Mouse (Mus musculus) NIH3T3 (cell line): Measurements from ENCODE around the gene Clhc1.
A peak's percentile ranks its signal among the peaks of the same experiment; 100 is the strongest.

Source experiments
- DNase-seq: peaks from one replicate; pipeline ENCODE4 v3.0.0-alpha.2; 2012; ENCODE audit warnings: low read depth

The Clhc1 gene

GRCm38 (mm10) chr11:29563406-29563805 is 15.7 kb downstream of the Clhc1 start:
- no peak for DNase-seq

DNA sequence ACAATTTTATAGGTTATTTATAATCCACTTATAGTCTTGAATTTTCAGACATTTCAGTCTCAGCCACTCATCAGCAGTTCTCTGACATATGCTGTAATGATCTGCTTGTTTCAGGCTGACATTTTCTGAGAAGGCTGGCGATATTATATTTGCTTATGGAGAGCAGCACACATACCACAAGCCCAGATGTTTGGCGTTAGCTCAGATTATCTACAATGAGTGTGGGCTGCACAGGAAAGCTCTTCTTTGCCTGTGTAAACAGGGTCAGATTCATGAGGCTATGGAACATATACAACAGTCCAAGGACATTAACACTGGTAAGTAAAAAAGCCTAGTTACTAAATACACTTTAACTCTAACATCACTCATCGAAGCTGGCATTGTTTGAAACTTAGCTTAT is 23.8 kb downstream of the Clhc1 start:
- peak; percentile 45 for DNase-seq

DNA sequence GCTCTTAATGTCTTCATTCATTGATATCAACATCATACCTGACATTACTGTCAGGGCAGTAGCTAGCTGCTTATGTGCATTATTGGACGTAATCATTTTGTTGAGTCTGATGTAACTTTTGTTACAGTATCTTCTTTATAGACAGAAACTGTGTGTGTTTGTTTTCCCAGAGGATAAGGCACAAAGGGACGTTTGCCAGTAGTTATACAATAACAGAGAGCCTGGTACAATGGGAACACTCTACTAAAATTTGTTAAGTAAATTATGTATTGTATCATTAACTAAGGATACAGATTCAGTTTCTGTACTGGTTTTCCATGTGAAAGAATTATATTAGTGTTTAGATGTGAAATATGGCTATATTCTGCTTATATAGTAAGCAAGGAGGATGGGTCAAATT is 24.9 kb downstream of the Clhc1 start:
- DNase-seq, result no peak

DNA sequence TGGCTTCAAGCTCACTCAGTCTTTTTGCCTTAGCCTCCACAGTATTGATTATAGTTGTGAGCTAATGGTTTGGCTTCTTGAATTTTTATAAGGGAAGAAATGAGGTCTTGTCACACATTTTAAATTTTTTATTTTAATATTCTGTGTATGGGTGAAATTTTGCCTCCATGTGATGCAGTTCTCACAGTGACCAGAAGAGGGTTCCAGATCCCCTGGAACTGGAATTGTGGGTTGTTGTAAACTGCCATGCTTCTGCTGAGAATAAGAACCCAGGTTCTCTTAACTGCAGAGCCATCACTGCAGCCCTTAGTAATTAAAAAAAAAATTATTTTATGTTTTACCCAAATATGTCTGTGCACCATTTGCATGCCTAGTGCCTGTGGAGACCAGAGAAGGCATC is 31.9 kb downstream of the Clhc1 start:
- DNase-seq, result peak; percentile 66

DNA sequence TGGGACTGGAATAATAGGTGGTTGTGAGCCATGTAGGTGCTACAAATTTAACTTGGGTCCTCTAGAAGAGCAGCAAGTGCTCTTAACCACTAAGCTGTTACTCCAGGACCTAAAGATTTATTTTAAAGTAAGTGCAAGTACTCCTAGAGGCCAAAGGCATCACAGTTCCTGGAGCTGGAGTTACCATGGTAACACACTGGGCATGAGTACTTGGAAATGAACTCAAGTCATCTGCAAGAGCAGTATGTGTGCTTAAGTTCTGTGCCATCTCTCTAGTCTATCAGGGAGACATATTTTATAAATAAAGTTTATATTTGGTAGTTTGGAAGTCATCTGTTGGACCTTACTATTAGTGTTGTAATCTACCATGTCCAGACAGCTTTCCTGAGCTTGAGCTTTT is 47.5 kb downstream of the Clhc1 start:
- no peak for DNase-seq

DNA sequence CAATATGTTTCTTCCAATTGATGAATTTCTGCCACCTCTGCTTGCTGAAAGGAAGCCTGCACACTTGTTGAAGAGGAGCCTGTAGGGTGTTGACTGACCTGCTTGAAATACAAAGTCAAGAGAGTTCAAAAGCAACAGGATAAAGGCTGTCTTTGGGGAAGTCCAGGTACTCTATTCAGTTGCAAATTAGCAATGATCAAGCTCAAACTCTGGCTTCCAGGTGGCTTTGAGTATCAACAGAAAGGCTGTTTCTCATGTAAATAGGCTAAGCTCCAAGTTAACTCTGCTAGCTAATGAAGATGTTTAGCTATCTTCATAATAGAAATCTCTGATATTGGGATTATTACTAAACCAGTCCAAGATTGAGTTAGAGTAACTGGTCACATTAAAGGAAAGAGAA is 49.4 kb downstream of the Clhc1 start:
- DNase-seq, result no peak

- DNase-seq, result no peak
Measured at GRCm38 (mm10) chr11:29599000-29599399, 51.2 kb downstream of the Clhc1 start.

GRCm38 (mm10) chr11:29603581-29603980 is 55.8 kb downstream of the Clhc1 start:
- no peak for DNase-seq

DNA sequence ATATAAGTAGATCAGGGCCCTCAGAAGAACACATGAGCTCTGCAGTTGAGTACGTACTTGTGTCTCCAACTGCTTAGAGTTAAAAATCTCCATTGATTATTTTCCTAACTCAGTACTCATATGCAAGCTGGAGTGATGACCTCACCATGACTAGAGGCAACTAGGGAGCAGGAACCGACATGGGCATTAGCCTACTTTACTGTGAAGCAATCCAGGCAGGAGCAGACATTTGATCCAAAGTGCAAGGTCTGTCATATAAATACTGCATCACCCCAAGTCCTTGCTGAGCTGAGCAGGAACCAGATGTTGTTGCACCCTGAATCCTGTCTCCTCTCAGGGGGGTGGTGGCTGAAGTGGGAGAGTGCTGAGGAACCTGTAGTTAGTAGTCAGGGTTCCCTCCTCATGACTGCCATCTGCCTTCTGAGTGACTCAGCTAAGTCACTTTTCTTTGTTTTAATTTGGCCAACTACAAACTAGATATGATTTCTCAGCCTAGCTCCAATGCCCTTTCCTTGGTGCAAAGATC is 59.8 kb downstream of the Clhc1 start:
- DNase-seq, result peak; percentile 48

DNA sequence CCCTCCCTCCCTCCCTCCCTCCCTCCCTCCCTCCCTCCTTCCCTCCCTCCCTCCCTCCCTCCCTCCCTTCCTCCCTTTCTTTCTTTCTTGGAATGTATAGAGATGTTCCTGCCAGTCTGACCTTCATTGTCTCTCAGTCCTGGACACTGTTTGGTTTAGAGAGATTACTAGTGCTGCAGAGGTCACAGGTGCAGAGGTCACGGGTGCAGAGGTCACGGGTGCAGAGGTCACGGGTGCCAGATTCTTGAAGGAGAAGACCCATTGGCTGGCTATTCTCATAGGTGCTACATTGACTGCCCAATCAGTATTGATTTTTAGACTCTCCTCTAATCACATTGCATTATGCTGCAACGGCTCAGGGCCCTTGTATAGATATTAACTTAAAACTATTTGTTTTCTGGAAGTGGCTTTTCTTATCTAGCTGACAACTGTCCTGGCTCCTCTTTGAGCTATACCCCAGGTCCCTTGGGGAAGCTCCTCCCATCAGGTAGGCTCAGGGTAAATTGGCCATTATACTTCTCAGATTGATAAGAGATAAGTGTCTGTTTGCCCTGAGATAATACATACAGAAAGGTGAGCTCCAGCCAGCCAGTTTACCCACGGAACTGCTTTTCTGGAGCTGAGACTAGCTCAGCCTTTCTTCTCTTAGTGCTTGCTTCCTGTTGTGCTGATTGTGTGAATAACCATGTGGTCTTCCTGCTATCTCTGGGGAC is 62.2 kb downstream of the Clhc1 start:
- no peak for DNase-seq

DNA sequence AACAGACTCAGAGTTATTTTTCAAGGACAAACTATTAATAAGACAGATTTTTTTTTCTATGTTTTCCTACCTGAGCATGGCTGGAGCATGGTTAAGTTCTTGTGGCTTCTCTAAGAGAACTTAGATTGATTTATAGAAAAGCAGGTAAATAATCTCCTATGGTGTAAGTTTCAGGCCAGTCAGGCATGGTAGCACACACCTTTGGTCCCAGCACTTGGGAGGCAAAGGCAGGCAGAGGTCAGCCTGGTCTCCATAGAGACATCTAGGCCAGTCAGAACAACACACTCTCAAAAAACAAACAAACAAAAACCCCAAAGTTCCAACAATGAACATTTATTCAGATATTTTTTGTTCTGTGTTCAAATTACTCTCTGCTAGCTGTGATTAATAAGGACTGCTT is 64.3 kb downstream of the Clhc1 start:
- DNase-seq, result no peak

GRCm38 (mm10) chr11:29613185-29613735 is 65.5 kb downstream of the Clhc1 start:
- no peak for DNase-seq

DNA sequence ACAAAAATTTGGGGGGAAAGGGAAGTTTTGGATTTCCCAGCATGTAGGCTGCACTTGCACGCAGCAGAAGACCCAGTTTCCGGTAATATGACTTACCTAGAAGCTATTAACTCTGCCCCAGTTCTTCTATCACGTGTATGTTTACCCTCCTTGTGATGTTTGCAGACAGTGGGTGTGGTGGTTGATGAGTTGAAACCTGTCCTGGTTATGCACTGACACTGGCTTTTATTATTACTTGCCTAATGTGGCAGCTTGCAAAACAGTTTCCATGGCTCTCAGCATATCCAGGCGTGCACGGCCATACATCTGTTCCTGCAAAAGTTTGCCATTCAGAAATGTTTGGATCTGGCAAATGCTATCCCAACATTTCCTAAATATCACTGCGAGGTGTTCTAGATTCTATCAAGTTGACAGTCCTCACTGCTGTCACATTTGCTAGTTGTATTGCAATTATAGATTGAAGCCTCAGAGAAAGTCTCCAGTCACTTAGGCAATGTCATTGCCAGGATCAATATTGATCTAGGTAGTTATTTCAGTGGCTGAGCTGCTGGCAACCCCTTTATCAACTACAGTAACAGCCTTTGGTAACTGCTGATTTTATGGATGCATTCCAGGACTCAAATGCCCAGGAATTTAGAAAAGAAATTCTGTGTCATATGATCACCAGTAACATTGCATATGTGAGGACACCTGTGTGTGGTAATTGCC is 66.6 kb downstream of the Clhc1 start:
- no peak for DNase-seq

GRCm38 (mm10) chr11:29622030-29622790 is 74.5 kb downstream of the Clhc1 start:
- DNase-seq, result no peak

DNA sequence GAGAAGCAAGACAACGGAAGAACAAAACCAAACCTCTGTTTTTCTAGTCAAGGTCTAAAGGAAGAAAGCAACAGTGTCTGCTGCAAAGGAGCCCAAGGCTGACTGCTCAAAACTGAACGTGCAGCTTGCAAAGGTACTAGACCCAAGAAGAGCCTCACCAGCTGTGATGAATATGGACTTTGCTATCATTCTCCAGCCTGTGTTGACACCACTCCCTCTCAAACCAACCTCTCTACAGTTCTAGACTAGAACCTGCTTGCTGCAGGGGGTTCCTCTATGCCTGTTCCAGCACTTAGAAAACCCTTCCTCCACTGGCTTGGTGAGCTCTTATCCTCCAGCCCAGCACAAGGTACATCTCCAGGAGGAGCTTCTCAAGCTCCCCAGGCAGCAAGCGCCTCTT is 75.6 kb downstream of the Clhc1 start:
- DNase-seq, result no peak

- no peak for DNase-seq
Measured at GRCm38 (mm10) chr11:29626541-29626940, 78.8 kb downstream of the Clhc1 start.

DNA sequence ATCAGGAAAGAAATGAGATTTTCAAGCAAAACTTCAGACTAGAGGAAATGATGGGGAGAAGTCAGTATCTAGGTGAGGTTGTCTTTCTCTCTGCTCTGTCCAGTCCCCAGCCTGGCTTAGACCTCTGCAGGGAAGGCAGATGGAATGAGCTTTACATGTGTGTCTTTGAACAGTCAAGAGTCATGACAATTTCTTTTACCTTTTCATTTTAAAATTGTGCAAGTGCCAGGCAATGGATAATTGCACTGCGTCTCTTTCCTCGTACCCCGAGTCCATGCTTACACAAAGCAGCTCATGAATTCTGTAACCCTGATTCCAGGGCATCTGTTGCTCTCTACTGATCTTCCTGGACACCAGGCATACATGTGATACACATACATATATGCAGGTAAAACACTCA is 80.0 kb downstream of the Clhc1 start:
- no peak for DNase-seq
